Mouse (Mus musculus) R1 (cell line): ENCODE results near the gene Nup62.
A peak's percentile ranks its signal among the peaks of the same experiment; 100 is the strongest.

Source experiments
- DNase-seq: peaks from one replicate; pipeline ENCODE4 v3.0.0-alpha.2; 2018; ENCODE audit warnings: low read depth, low spot score

Gene Nup62

GRCm38 (mm10) chr7:44848561-44849415 lies 32.9 kb downstream of the Nup62 start, which contains the start of the genes Akt1s1 and Tbc1d17:
Akt1s1 (plus strand) TSS chr7:44848991.
Tbc1d17 (minus strand) TSS chr7:44849079.
- peak; percentile 100 for DNase-seq

- DNase-seq: peak; percentile 96
These were observed 33.7 kb downstream of the Nup62 start for GRCm38 (mm10) chr7:44849416-44850111.

- peak; percentile 85 for DNase-seq
These were observed 34.3 kb downstream of the Nup62 start for GRCm38 (mm10) chr7:44850146-44850545.

- DNase-seq: no peak
These were observed 35.1 kb downstream of the Nup62 start for GRCm38 (mm10) chr7:44850789-44851624.

GRCm38 (mm10) chr7:44851625-44852234 lies 35.8 kb downstream of the Nup62 start:
- DNase-seq: no peak

- DNase-seq: no peak
These were observed 36.6 kb downstream of the Nup62 start for GRCm38 (mm10) chr7:44852259-44853027.

- no peak for DNase-seq
These were observed 37.2 kb downstream of the Nup62 start for GRCm38 (mm10) chr7:44853065-44853464.

GRCm38 (mm10) chr7:44853596-44854355 lies 37.9 kb downstream of the Nup62 start:
- DNase-seq: no peak

GRCm38 (mm10) chr7:44854356-44855031 lies 38.6 kb downstream of the Nup62 start:
- DNase-seq: peak; percentile 90

GRCm38 (mm10) chr7:44855036-44855435 lies 39.1 kb downstream of the Nup62 start:
- DNase-seq: no peak

GRCm38 (mm10) chr7:44856265-44856916 lies 40.5 kb downstream of the Nup62 start:
- DNase-seq: peak; percentile 42

GRCm38 (mm10) chr7:44857042-44857552 lies 41.2 kb downstream of the Nup62 start, which contains the start of gene Pnkp:
Pnkp (plus strand) TSS chr7:44857139.
- peak; percentile 96 for DNase-seq

- DNase-seq: peak; percentile 85
These were observed 42.0 kb downstream of the Nup62 start for GRCm38 (mm10) chr7:44857905-44858304.

- DNase-seq: no peak
These were observed 44.0 kb downstream of the Nup62 start for GRCm38 (mm10) chr7:44859896-44860295.

GRCm38 (mm10) chr7:44860576-44861428 lies 44.9 kb downstream of the Nup62 start:
- peak; percentile 75 for DNase-seq

GRCm38 (mm10) chr7:44861429-44861816 lies 45.5 kb downstream of the Nup62 start:
- DNase-seq: peak; percentile 38

- no peak for DNase-seq
These were observed 46.5 kb downstream of the Nup62 start for GRCm38 (mm10) chr7:44862434-44862833.
